Mouse (Mus musculus) olfactory bulb, adult 2 months (tissue): ENCODE measurements around the gene Ocel1. TPM values are rescaled to one million over a fixed set of nuclear protein-coding genes. Genes with fewer than 3 reads are reported as not detected.

Experiments
- H3K27ac ChIP-seq: fragments of 200-500 bp; 2 replicates; pipeline ENCODE4 v1.5.1; 2012; ENCODE audit warnings: low read depth, low read length; ENCODE audit not compliant: insufficient read depth
- H3K4me1 ChIP-seq: fragments of 200-500 bp; 2 replicates; pipeline ENCODE4 v1.6.1; 2012; ENCODE audit warnings: low read length; ENCODE audit not compliant: control insufficient read depth, insufficient read depth
- H3K4me3 ChIP-seq: fragments of 200-500 bp; 2 replicates; pipeline ENCODE4 v1.5.1; 2012; ENCODE audit warnings: mild to moderate bottlenecking, low read depth, low read length, moderate library complexity; ENCODE audit not compliant: insufficient read depth
- CTCF ChIP-seq: fragments of 200-500 bp; IDR thresholded peaks from 2 replicates; pipeline ENCODE4 v1.5.1; 2012; ENCODE audit warnings: low read depth, mild to moderate bottlenecking, low read length, moderate library complexity; ENCODE audit not compliant: insufficient read depth
- POLR2A ChIP-seq: fragments of 200-500 bp; IDR thresholded peaks from 2 replicates; pipeline ENCODE4 v1.6.1; 2012; ENCODE audit warnings: mild to moderate bottlenecking, low read depth, low read length, moderate library complexity; ENCODE audit not compliant: insufficient read depth
- WGBS: fragments of 180-500 bp; shearing (Covaris S2); methylation state at CpG from one replicate; pipeline ENCODE4 v1.1.7; 2018; 5-methylcytosine and 5-hydroxymethylcytosine counted together
- polyA plus RNA-seq: library from polyadenylated mRNA; stranded (reverse); fragments of >200 nt; gene quantifications from 2 replicates; pipeline ENCODE4 v1.2.4, GENCODE M21; 2012; ENCODE audit warnings: low replicate concordance; ENCODE audit not compliant: missing spikeins, insufficient read depth, insufficient read length

Ocel1 gene
- polyA plus RNA-seq, 1 experiment = not detected

- WGBS = under 1% methylated on average over 34 of the region's 34 CpGs
- Histone ChIP-seq H3K4me1 (peaks cover 9% of the 10 kb centered on the region), H3K4me3 (peak within 1 kb of the TSS; percentile 78), H3K27ac (peak within 1 kb of the TSS; percentile 57)
- TF ChIP-seq POLR2A = peak; percentile 69
- no peak for TF ChIP-seq CTCF
Observed at GRCm38 (mm10) chr8:71396639-71397305, 25.7 kb downstream of the Ocel1 start, which contains the start of gene Babam1. Gene Babam1, plus strand, starts transcription at chr8:71396861.

- H3K4me3 ChIP-seq = 0 out of 2 replicates have a peak overlapping the region, but pooled peaks have one; percentile 2
- TF ChIP-seq POLR2A = no peak
- TF ChIP-seq CTCF = no peak
- H3K4me1 ChIP-seq = peaks cover 9% of the 10 kb centered on the region
- H3K27ac ChIP-seq = no peak overlapping the region
- WGBS = 78% methylated on average over 12 of the region's 12 CpGs
Observed at GRCm38 (mm10) chr8:71397701-71398100, 26.6 kb downstream of the Ocel1 start.

GRCm38 (mm10) chr8:71400826-71401225 is 29.7 kb downstream of the Ocel1 start:
- 95% methylated on average over 2 of the region's 2 CpGs for WGBS
- H3K4me1 ChIP-seq = peaks cover 17% of the 10 kb centered on the region
- no peak overlapping the region for H3K4me3 ChIP-seq
- H3K27ac ChIP-seq = no peak overlapping the region
- TF ChIP-seq CTCF = no peak
- no peak for TF ChIP-seq POLR2A

GRCm38 (mm10) chr8:71401454-71401853 is 30.4 kb downstream of the Ocel1 start:
- no peak overlapping the region for H3K27ac ChIP-seq

GRCm38 (mm10) chr8:71402446-71402964 is 31.4 kb downstream of the Ocel1 start:
- H3K4me1 ChIP-seq = peaks cover 21% of the 10 kb centered on the region
- H3K27ac ChIP-seq = no peak overlapping the region
- no peak overlapping the region for H3K4me3 ChIP-seq
- 87% methylated on average over 9 of the region's 9 CpGs for WGBS
- TF ChIP-seq CTCF (no peak), POLR2A (no peak)

More at GRCm38 (mm10) chr8:71401454-71401853, 30.4 kb downstream of the Ocel1 start:
- TF ChIP-seq POLR2A (no peak), CTCF (no peak)
- no peak overlapping the region for H3K4me3 ChIP-seq
- peaks cover 19% of the 10 kb centered on the region for H3K4me1 ChIP-seq

GRCm38 (mm10) chr8:71403107-71403885 is 32.2 kb downstream of the Ocel1 start:
- WGBS = 91% methylated on average over 6 of the region's 6 CpGs
- H3K4me3 ChIP-seq = no peak overlapping the region

GRCm38 (mm10) chr8:71404011-71404410 is 32.9 kb downstream of the Ocel1 start:
- no peak for TF ChIP-seq CTCF
- Histone ChIP-seq H3K27ac (no peak overlapping the region), H3K4me1 (peaks cover 18% of the 10 kb centered on the region), H3K4me3 (no peak overlapping the region)
- WGBS = 87% methylated on average over 8 of the region's 8 CpGs

More at GRCm38 (mm10) chr8:71403107-71403885, 32.2 kb downstream of the Ocel1 start:
- Histone ChIP-seq H3K27ac (no peak overlapping the region), H3K4me1 (peaks cover 18% of the 10 kb centered on the region)
- no peak for TF ChIP-seq CTCF
- no peak for TF ChIP-seq POLR2A

GRCm38 (mm10) chr8:71404951-71405351 is 33.9 kb downstream of the Ocel1 start:
- H3K4me3 ChIP-seq = no peak overlapping the region
- peaks cover 18% of the 10 kb centered on the region for H3K4me1 ChIP-seq
- TF ChIP-seq CTCF (no peak), POLR2A (no peak)
- H3K27ac ChIP-seq = no peak overlapping the region
- 47% methylated on average over 9 of the region's 9 CpGs for WGBS
